Mouse (Mus musculus): ENCODE data around the gene Cdpf1.
"Not testable (repeated sequence)": the region's sequence is repeated elsewhere in the genome, so short reads cannot be mapped to it uniquely, and the experiment has no call there.

Cdpf1 gene

DNA sequence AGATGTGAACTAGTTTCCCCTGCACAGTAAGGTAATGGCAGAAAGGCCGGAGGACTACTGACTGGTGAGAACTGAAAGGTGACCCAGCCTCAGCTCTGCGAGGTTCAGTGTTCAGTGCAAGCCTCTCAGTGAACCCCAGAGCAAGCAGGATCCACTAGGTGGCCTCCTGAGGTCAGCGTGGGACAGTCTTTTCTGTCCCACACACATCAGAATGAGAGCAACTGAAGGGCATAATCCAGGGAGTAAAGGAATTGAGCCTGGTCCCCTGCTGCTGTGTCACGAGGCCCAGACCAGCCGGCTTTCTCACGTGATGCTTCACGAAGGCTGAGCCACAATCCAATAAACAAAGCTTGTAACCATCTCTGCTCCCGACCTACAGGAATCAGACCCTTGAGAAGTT is 3.1 kb downstream of the Cdpf1 start:
- DNase-seq (ENCODE audit: low read depth, low spot score), result no peak

DNA sequence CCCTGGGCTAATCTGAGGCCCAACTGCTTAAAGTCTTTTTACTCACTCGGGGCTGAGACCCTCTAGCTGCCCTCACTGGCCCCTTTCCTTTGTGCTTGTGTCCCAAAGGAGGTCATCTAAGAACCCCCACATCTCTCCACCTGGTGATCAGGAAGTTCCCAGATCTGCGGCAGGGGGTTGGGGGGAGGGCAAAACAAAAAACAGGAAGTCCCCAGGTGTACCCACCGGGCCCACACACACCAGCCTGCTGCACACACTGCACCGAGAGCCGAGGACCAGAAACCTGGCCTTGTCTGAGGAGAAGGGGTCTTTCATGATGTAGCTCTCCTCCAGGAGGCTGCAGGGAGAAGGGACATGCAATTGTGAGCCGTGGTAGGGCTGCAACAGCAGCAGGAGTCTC is 3.5 kb downstream of the Cdpf1 start:
- no peak for DNase-seq (ENCODE audit: low read depth, low spot score)

DNA sequence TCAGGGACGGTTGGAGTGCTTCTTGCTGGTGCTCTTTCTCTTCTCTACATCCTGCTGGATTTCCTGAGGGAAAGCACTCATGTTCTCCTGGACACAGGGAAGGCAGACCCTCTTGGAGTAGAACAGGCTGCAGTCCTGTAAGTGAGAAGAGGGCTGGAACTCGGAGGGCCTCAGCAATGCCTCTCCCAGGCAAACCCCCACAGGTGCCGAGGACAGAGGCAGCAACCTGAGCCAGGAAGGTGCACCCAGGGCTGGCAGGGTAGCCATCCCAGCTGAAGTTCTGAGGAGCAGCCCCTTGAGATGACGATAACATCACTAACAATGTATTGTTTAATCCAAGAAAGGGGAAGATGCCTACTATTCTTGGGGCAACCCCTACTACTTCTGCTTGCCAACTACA is 4.1 kb downstream of the Cdpf1 start:
- DNase-seq (ENCODE audit: low read depth, low spot score), result no peak

DNA sequence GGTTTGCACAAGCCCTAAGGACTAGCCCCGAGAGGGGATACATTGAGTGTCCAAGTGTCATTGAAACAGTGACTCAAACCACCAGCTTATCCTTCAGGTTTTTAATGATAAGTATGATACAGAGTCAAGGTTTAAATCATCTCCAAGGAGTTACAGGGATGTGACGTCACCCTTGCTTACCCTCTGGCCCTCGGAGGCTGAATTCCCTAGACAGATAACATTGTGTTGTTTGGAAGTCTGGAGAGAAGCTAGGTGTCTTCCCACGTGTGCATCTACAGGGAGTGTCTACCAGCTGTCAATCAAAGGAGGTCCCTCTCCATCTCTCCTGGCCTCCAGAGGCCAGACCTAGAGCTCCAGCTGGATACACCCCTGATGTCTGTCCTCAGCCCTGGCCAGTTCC is 4.6 kb downstream of the Cdpf1 start:
- no peak for DNase-seq (ENCODE audit: low read depth, low spot score)

DNA sequence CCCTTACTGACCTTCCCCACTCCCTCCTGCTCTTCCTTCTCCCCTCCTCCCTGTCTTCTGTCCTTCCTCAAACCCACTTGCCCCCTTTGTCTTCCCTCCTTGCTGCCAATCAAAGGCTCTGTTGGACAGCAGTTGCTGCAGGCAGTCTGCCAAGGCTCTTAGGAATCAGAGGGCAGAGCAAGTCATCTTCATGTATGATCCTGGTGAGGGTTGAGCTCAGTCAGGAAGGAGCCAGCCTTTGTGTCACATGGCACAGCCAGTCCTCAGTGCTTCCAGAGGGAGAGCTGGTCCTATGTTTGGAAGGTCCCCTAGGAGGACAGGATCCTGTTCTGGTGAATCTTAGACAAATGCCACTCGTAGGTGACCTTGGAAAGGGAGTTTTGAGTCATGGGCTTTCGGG is 8.6 kb downstream of the Cdpf1 start:
- no peak for DNase-seq (ENCODE audit: low read depth, low spot score)

DNA sequence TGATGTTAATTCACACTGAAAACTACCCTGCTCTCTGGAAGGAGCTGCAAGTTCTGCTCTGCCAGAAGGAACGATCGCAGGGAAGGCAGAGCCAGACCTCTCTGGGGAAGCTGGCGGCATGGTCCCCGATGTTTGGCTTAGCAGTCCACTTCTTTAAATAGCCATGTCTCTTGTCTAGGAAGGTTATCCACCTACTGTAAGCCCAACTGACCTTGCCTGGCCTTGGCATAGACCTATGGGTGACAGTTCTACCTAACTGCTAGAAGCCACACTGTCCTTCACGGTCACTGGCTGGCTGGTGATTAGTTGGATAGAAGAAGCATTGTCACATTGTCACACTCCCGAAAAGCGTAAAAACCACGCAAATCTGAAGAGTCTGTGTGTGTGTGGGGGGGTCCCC is 12.8 kb downstream of the Cdpf1 start:
- no peak for DNase-seq (ENCODE audit: low read depth, low spot score)

DNA sequence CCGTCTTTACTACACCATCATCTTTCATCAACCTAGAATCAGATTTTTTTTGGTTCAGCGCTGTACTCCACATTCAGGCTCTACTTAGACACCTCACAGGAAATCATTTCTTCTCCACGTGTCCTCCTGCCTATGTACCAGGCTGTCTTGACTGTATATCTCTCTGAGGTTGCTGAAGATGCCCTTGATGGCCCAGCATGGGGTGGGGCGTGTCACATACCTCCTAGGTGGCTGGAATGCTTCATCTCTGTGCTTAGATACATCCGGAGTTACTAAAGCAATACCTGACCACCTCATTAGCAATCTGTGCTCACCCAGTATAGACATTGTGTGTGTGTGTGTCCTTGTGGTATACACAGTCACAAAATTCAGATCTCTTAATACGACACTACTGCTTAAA is 16.0 kb downstream of the Cdpf1 start:
- DNase-seq (ENCODE audit: low read depth, low spot score), result no peak

DNA sequence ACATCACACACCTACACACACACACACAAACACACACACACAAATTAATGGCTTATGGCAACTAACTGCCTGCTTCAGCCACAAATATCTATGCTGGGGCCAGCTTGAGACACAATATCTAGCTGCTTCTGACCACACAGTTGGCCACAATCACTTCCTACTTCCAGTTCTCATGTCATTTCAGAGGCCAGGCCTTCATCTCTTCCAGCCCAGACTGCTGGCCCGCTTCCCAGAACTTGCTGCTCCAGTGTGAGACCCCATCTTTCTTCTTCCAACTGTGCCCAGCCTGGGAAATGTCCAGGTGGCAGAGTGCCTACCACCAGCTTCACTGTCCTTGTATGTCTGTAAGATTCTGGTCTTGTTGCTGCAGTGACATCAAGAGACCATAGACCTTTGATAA is 18.7 kb downstream of the Cdpf1 start:
- no peak for DNase-seq (ENCODE audit: low read depth, low spot score)

DNA sequence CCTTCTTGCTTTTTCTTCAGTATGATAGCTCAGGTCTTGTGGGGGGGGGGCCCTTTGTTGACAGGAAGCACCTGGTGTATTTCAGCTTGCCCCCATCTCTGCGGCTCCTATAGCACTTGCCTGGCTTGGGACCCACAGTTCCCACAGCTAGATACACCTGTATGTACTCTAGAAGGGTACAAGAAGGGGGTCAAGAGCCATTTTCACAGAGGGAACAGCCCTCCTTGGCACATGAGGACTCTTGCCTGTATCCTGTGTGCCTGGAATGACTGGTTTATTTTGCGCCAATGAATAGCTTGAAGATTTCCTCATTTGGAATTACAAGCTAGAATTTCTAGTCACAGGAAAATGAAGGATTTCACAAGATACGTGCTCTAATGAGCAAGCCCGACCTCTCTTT is 20.0 kb downstream of the Cdpf1 start:
- DNase-seq (ENCODE audit: low read depth, low spot score), result no peak

DNA sequence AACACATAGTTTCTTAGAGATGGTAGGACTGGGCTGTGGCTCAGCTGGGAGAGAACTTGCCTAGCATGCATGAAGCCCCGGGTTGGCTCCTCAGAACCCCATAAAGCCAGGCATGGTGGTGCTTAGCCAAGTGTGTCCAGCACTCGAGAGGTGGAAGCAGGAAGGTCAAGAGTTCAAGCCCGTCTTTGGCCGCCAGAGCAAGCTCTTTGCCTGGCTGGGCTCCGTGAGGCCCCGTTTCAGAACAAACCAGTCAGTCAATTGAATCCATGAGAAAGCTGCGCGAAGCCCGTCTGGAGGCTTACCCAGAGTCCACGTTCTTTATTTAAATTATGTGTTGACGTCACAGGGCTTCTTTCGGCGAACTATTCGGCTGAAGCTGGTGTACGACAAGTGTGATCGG is 22.9 kb downstream of the Cdpf1 start:
- no peak for DNase-seq (ENCODE audit: low read depth, low spot score)

DNA sequence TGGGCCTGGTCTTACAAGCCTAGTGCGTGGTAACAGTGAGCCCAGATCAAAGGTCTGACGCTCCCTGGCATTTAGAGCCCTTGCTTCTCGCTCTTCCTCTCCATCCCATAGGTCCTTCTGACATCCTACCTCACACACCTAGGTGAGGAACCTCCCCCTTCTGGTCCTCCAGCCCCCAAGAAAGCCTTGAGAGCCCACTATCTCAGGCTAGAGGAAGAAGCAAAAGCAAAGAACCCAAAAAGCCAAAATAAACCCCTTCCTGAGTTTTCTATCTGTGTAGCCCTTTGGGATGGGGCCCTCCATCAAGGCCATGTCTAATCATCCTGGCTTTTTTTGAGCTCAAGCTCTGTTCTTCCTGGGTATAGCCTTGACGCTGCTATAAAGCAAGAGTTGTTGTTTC is 23.4 kb downstream of the Cdpf1 start:
- no peak for DNase-seq (ENCODE audit: low read depth, low spot score)

DNA sequence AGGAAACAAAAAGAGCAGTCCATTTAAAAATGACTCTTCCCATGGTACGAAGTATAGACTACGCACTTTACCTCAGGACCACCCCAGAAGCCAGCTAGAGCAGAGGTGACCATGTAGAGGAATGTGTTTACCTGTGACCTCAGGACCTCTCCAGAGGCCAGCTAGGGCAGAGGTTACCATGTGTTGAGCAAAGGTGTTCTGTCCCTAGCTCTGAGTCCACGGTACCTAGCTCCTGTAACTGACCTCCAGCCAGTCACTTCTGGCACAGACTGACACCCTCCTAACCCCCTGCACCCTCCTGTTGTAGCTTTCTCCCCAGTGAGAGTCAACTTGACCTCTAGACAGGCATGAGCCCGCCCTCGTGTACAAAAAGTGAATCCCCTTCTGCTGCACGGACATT is 24.0 kb downstream of the Cdpf1 start:
- no peak for DNase-seq (ENCODE audit: low read depth, low spot score)

DNA sequence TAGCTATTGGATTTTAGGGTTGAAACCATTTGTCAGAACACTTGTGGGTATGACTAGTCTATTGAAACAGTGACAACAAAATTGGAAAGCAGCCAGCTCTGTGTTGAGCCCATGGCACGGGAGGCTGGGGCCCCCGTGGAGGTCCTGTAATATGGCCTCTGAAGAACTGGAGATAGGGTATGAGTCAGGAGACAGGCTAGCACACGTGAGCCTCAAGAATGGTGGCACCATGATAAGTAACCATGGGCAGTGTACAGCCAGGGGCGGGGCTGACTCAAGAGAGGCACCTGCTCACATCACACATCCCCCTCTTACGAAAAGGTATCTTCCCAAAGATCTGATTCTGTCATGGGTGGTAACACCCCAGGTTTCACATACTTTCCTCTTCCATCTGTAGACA is 24.8 kb downstream of the Cdpf1 start:
- no peak for DNase-seq (ENCODE audit: low read depth, low spot score)

DNA sequence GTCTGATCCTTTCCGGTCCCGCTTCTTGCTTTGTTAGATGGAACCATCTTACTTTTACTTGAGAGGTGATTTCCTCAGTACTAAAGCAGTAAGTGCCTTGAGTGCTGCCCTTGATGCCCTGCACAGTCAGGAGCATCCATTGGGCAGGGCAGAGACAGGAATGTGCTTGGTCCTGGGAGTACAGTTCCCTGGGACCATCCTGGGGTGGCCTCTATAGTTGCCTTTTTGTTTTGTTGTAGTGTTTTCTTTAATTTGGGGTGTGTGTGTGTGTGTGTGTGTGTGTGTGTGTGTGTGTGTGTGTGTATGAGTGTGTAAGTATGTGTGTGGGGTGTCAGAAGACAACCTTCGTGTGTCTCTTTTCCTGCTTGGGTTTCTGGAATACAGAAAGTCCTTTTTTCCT is 27.2 kb downstream of the Cdpf1 start:
- DNase-seq (ENCODE audit: low read depth, low spot score), result no peak

DNA sequence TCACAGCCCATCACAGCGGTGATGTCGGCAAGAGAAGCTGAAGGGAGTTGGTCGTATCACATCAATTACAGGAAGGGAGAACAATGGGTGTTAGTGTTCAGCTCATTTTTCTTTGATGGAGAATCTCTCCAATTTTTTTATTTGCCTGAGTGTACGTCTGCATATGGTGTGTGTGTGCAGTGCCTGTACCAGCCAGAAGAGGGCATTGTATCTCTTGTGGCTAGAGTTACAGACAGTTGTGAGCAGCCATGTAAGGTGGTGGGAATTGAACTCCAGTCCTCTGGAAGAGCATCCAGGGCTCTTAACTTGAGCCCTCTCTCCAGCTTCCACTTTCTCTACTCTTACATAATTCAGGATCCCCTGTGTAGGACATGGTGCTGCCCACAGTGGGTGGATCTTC is 28.4 kb downstream of the Cdpf1 start:
- no peak for DNase-seq (ENCODE audit: low read depth, low spot score)

DNA sequence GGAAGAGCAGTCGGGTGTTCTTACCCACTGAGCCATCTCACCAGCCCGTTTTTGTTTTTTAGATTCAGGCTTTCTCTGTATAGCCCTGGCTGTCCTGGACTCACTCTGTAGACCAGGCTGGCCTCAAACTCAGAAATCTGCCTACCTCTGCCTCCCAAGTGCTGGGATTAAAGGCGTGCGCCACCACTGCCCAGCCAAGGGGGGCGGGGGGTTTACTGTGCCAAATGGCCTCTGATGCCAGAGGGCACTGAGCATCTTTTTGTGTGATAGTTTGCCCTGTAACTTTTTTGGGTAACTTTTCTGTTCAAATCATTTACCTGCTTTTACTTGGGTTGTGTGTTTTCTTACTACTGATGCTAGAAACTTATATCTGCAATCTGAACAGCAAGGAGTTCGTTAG is 32.6 kb downstream of the Cdpf1 start:
- DNase-seq (ENCODE audit: low read depth, low spot score), result not testable (repeated sequence)

DNA sequence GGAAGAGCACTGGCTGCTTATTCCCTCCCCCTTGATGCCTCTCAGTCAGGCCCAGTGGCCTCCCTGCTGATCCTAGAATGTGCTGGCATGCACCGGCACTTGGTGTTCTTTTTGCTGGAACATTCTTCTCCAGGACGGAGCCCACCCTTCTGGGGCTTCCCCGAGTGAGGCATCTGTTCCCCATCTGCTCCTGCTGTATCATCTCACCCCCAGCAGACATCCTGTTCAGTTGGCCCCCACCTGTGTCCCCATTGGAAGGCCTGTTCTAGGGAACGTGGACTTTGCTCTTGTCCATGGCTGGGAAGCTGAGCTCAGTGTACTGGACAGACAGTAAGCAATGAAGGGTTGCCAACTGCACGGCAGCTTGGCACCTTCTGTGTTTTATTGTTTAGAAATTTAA is 34.7 kb downstream of the Cdpf1 start:
- DNase-seq (ENCODE audit: low read depth, low spot score), result no peak

DNA sequence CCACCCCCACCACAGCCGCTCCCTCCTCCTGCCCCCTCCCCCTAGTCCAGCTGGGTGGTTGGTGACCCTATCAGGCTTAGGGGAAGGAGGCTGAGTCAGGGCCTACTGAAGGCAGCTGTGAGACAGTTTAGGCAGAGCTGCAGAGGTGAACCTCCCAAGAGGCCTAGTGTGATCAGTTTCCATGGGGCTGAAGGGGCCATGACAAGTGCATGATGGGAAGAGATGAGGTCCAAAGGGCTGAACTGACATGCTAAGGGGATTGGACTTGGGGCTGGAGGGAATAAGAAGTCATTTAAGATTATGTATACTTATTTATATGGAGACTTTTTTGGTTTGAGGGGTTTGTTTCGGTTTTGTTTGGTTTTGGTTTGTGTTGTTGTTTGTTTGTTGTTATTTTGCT is 35.3 kb downstream of the Cdpf1 start:
- DNase-seq (ENCODE audit: low read depth, low spot score), result no peak

DNA sequence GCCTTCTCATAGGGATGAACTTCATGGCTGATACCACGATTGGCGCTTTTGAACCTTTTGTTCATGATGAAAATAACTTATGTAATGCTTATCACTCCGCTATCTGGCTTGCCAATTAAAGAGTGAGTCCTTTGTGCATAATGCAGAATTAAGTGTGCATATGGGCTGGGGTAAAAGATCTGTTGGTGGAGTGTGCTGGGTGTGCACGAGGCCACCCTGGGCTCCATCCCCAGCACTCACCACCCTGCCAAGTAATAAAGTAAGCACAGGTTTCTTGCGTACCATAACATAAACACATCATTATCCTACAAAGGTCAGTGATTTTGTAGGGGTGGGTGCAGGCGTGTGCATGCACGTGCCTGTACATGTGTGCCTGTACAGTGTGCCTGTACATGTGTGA is 36.5 kb downstream of the Cdpf1 start:
- no peak for DNase-seq (ENCODE audit: low read depth, low spot score)

DNA sequence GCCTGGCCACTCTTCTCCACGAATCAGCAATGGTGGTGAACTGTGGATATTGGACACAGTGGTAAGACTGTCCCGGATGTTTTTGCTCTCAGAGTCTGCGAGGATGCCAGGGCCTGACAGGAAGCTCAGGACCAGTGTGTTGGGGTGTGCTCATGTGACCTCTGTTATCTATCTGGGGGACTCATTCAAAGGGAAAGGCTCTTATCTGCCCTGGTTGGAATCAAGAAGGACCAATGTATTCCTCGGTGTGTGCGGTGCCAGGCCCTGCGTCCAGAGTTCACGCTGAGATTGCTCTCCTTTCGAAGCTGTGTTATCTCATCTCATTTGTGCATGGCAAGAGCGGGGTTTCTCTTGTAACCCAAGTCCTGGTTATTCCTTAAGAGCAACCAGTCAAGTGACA is 37.1 kb downstream of the Cdpf1 start:
- DNase-seq (ENCODE audit: low read depth, low spot score), result no peak

DNA sequence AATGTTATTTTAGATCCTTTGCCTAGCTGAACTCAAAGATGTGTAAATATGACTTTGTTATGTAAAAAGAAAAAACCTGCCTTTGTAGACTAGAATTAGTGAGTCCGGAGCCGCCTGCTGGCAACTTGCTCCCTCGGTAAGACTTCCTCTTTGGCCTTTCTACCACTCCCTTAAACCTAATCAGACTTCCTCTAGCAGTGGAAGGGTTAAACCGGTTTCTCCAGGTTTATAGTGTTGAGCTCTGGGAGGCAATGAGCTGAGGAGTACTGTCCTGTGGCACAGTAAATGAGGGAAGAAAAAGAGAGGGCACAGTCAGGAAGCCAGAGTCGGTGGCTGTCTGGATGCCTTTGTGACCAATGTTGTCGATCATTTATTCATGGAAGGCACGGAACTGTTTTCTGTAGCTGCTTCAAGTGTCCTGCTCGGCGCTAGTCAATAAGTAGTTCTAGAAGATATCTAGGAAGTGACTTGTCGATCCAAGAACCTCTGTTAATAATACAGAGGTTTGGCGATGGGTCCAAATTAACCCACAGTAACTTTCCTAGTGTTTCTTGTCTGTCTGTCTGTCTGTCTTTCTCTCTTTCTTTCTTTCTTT is 39.3 kb downstream of the Cdpf1 start:
- DNase-seq (ENCODE audit: low read depth, low spot score), result no peak

DNA sequence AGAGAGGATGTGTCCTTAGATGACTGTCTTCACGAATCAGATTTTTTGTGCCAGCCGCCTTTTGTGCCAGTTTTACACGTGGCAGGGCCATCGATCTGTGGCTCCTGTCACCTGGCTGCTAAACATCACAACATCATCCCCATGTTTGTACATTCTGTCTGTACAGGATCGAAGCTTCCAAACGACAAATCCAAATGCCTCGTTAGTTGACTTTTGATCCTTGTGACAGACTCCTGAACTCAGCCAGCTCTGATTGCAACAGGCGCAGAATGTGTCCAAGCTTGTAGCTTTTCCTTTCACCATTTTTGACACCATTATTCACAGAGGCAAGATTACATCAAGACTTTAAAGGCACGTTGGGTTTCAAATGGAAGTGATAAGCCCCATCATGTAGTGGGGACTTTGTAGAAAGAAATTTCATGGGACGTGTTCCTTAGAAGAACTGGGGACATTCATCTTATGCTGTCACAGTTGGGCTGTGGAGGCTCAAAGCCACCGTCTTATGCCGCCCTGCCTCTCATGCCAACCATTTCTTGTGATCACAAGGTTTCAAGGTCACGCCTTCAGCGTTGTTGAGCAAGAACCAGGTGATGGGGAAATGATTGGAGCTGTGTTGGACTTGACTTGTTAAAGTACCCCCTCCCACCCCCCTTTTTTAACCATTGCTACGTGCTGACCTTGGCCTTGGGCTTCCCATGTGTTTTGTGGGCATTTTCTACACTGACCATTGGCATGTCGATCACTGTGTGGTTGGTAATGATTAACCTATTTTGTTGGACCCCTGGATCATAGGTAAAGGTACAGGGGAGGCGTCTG is 40.0 kb downstream of the Cdpf1 start:
- no peak for DNase-seq (ENCODE audit: low read depth, low spot score)

DNA sequence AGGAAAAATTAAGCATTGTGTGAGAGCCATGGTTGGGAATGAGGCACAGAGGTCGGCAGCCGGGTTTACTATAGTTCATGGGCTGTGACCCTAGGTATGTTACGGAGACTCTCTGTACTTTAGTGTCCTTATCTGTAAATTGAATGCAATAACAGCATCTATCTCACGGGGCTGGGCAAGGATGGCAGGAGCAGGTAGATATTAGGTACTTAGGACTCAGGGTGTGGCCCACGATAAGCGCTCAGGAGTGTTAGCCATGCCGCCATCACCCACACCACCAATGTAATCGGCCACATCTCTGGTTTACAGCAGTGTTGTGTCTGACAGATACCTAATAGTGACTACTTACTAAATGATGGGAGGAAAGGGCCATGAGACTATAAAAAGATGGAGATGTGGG is 42.5 kb downstream of the Cdpf1 start:
- no peak for DNase-seq (ENCODE audit: low read depth, low spot score)

DNA sequence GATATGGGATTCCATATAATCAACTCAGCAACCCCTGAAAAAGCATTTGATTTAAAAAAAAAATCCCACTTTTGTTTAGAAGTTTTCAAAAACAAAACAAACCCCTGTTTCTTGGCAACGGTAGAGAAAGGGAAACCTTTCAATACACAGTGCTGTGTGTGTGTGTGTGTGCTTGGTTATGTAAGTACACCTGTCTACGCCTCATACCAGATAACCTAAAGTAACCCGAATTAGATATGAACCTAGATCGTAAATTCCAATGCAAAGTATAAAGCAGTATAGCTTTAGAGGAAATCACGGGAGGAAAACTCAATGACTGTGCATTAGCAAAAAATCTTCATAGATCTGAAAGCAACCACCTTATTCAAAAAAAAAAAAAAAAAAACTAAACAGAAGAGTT is 44.8 kb downstream of the Cdpf1 start:
- DNase-seq (ENCODE audit: low read depth, low spot score), result no peak

All from forelimb bud, embryonic 11.5 days (tissue).